Mouse (Mus musculus) intestine, embryonic 14.5 days (tissue): ENCODE measurements around the gene Pgap3. TPM values are rescaled to one million over a fixed set of nuclear protein-coding genes. Genes with fewer than 3 reads are reported as not detected.

Experiments used
- ATAC-seq: fragments of 200-750 bp; cut with Nextera tagmentation; replicated peaks from 2 replicates; pipeline ENCODE4 v1.8.0; 2017; ENCODE audit warnings: low read depth, moderate number of reproducible peaks, moderate TSS enrichment, moderate library complexity; ENCODE audit not compliant: low FRiP score, low TSS enrichment
- DNase-seq: peaks from one replicate; pipeline ENCODE4 v3.0.0-alpha.2; 2018; ENCODE audit warnings: low spot score
- H3K27ac ChIP-seq: fragments of 300-500 bp; sonication (generic); 2 replicates; pipeline ENCODE4 v1.5.1; 2014; ENCODE audit warnings: low read depth, mild to moderate bottlenecking, control low read depth
- H3K27me3 ChIP-seq: fragments of 300-500 bp; sonication (generic); replicated peaks from 2 replicates; pipeline ENCODE4 v1.6.1; 2014; ENCODE audit warnings: low read length, control low read depth; ENCODE audit not compliant: control insufficient read depth, insufficient read depth
- H3K36me3 ChIP-seq: fragments of 300-500 bp; sonication (generic); 2 replicates; pipeline ENCODE4 v1.6.1; 2014; ENCODE audit warnings: low read length, control low read depth; ENCODE audit not compliant: control insufficient read depth, insufficient read depth
- H3K4me1 ChIP-seq: fragments of 300-500 bp; sonication (generic); replicated peaks from 2 replicates; pipeline ENCODE4 v1.6.1; 2014; ENCODE audit warnings: low read length, control low read depth, mixed read lengths; ENCODE audit not compliant: control insufficient read depth, insufficient read depth
- H3K4me2 ChIP-seq: fragments of 300-500 bp; sonication (generic); 2 replicates; pipeline ENCODE4 v1.6.1; 2014; ENCODE audit warnings: low read length
- H3K4me3 ChIP-seq: fragments of 300-500 bp; sonication (generic); 2 replicates; pipeline ENCODE4 v1.5.1; 2014; ENCODE audit warnings: low read depth, low read length, control low read depth, mixed read lengths
- H3K9ac ChIP-seq: fragments of 300-500 bp; sonication (generic); 2 replicates; pipeline ENCODE4 v1.6.1; 2014; ENCODE audit warnings: mild to moderate bottlenecking, low read length
- H3K9me3 ChIP-seq: fragments of 300-500 bp; sonication (generic); 2 replicates; pipeline ENCODE4 v1.6.1; 2016; ENCODE audit warnings: low read length, control low read depth; ENCODE audit not compliant: control insufficient read depth
- WGBS: fragments of 180-500 bp; shearing (Covaris S2); extraction: QIAGEN DNeasy Blood & Tissue Kit; methylation state at CpG from one replicate; pipeline ENCODE4 v1.1.7; 2014; 5-methylcytosine and 5-hydroxymethylcytosine counted together
- polyA plus RNA-seq: library from polyadenylated mRNA; unstranded; fragments of >200 nt; fragmentation: Nextera tagmentation; extraction: Ambion mirVana; gene quantifications from 2 replicates; pipeline ENCODE4 v1.2.1, GENCODE M21; 2014

The Pgap3 gene
- polyA plus RNA-seq, 1 experiment from 2014 or later, result 14.1 TPM

- Histone ChIP-seq H3K27ac (no peak overlapping the region), H3K36me3 (peaks cover 35% of the 10 kb centered on the region), H3K4me3 (no peak overlapping the region), H3K9ac (no peak overlapping the region), H3K4me1 (peaks cover 9% of the 10 kb centered on the region; the same call in 1 of the 2 replicates), H3K27me3 (no peaks in the 10 kb centered on the region), H3K9me3 (no peaks in the 10 kb centered on the region), H3K4me2 (no peak overlapping the region)
- DNase-seq, result peak; percentile 80
- ATAC-seq, result no peak
- 11% methylated on average over 2 of the region's 2 CpGs for WGBS
Observed at GRCm38 (mm10) chr11:98372406-98372805, 27.9 kb downstream of the Pgap3 start.

- DNase-seq, result no peak
- Histone ChIP-seq H3K4me1 (peaks cover 9% of the 10 kb centered on the region; the same call in 1 of the 2 replicates), H3K4me3 (no peak overlapping the region), H3K27ac (no peak overlapping the region), H3K4me2 (no peak overlapping the region), H3K27me3 (no peaks in the 10 kb centered on the region), H3K9ac (no peak overlapping the region), H3K36me3 (peaks cover 28% of the 10 kb centered on the region), H3K9me3 (no peaks in the 10 kb centered on the region)
- ATAC-seq, result peak; percentile 56; the same call in 1 of the 2 replicates
- 51% methylated on average over 10 of the region's 10 CpGs for WGBS
Observed at GRCm38 (mm10) chr11:98371556-98372240, 28.6 kb downstream of the Pgap3 start.

GRCm38 (mm10) chr11:98370588-98370987 lies 29.7 kb downstream of the Pgap3 start:
- Histone ChIP-seq H3K9me3 (no peaks in the 10 kb centered on the region), H3K27me3 (no peaks in the 10 kb centered on the region), H3K4me1 (peaks cover 9% of the 10 kb centered on the region; the same call in 1 of the 2 replicates), H3K27ac (no peak overlapping the region), H3K4me3 (no peak overlapping the region), H3K36me3 (peaks cover 17% of the 10 kb centered on the region), H3K4me2 (no peak overlapping the region), H3K9ac (no peak overlapping the region)
- ATAC-seq (no peak), DNase-seq (no peak)
- 92% methylated on average over 2 of the region's 2 CpGs for WGBS

- H3K27me3 ChIP-seq, result no peaks in the 10 kb centered on the region
- H3K36me3 ChIP-seq, result peaks cover 5% of the 10 kb centered on the region
- peaks cover 9% of the 10 kb centered on the region; the same call in 1 of the 2 replicates for H3K4me1 ChIP-seq
- no peak overlapping the region for H3K27ac ChIP-seq
- H3K4me2 ChIP-seq, result no peak overlapping the region
- WGBS, result 82% methylated on average over 6 of the region's 6 CpGs
- no peak for ATAC-seq
- DNase-seq, result no peak
- no peaks in the 10 kb centered on the region for H3K9me3 ChIP-seq
- H3K4me3 ChIP-seq, result no peak overlapping the region
- no peak overlapping the region for H3K9ac ChIP-seq
Observed at GRCm38 (mm10) chr11:98369337-98369736, 31.0 kb downstream of the Pgap3 start.

GRCm38 (mm10) chr11:98367863-98368186 lies 32.5 kb downstream of the Pgap3 start:
- ATAC-seq, result no peak
- DNase-seq, result no peak
- no peak overlapping the region for H3K4me2 ChIP-seq
- H3K9me3 ChIP-seq, result no peaks in the 10 kb centered on the region
- H3K9ac ChIP-seq, result no peak overlapping the region
- no peaks in the 10 kb centered on the region; the same call in 1 of the 2 replicates for H3K36me3 ChIP-seq
- WGBS, result 80% methylated on average over 7 of the region's 7 CpGs
- H3K4me3 ChIP-seq, result no peak overlapping the region
- H3K27ac ChIP-seq, result no peak overlapping the region
- H3K27me3 ChIP-seq, result no peaks in the 10 kb centered on the region
- peaks cover 9% of the 10 kb centered on the region; the same call in 1 of the 2 replicates for H3K4me1 ChIP-seq

GRCm38 (mm10) chr11:98367171-98367862 lies 33.0 kb downstream of the Pgap3 start:
- WGBS, result 81% methylated on average over 10 of the region's 10 CpGs
- H3K27ac ChIP-seq, result no peak overlapping the region
- H3K4me1 ChIP-seq, result peaks cover 9% of the 10 kb centered on the region; the same call in 1 of the 2 replicates
- no peaks in the 10 kb centered on the region; the same call in 1 of the 2 replicates for H3K36me3 ChIP-seq
- H3K4me2 ChIP-seq, result no peak overlapping the region
- H3K27me3 ChIP-seq, result no peaks in the 10 kb centered on the region
- H3K9me3 ChIP-seq, result no peaks in the 10 kb centered on the region
- no peak for DNase-seq
- ATAC-seq, result no peak
- H3K4me3 ChIP-seq, result no peak overlapping the region
- H3K9ac ChIP-seq, result no peak overlapping the region

GRCm38 (mm10) chr11:98366290-98366689 lies 34.0 kb downstream of the Pgap3 start:
- no peak for DNase-seq

GRCm38 (mm10) chr11:98364410-98364809 lies 35.9 kb downstream of the Pgap3 start:
- 74% methylated on average over 5 of the region's 5 CpGs for WGBS
- Histone ChIP-seq H3K4me1 (peaks cover 13% of the 10 kb centered on the region), H3K4me2 (no peak overlapping the region), H3K36me3 (no peaks in the 10 kb centered on the region; the same call in 1 of the 2 replicates), H3K9me3 (no peaks in the 10 kb centered on the region), H3K27me3 (no peaks in the 10 kb centered on the region), H3K4me3 (no peak overlapping the region), H3K27ac (no peak overlapping the region), H3K9ac (no peak overlapping the region)
- ATAC-seq (peak; percentile 65), DNase-seq (no peak)

More at GRCm38 (mm10) chr11:98366290-98366689, 34.0 kb downstream of the Pgap3 start:
- no peak for ATAC-seq
- Histone ChIP-seq H3K9ac (no peak overlapping the region), H3K27me3 (no peaks in the 10 kb centered on the region), H3K4me3 (no peak overlapping the region), H3K4me2 (no peak overlapping the region), H3K4me1 (peaks cover 3% of the 10 kb centered on the region), H3K36me3 (no peaks in the 10 kb centered on the region; the same call in 1 of the 2 replicates), H3K9me3 (no peaks in the 10 kb centered on the region), H3K27ac (no peak overlapping the region)
- WGBS, result 71% methylated on average over 10 of the region's 10 CpGs
